Mouse (Mus musculus): ENCODE data around the gene Cnnm4. TPM values are rescaled to one million over a fixed set of nuclear protein-coding genes. Genes with fewer than 3 reads are reported as not detected.

Gene Cnnm4
- polyA plus RNA-seq, 1 experiment from 2014 or later: 11.0 TPM

DNA sequence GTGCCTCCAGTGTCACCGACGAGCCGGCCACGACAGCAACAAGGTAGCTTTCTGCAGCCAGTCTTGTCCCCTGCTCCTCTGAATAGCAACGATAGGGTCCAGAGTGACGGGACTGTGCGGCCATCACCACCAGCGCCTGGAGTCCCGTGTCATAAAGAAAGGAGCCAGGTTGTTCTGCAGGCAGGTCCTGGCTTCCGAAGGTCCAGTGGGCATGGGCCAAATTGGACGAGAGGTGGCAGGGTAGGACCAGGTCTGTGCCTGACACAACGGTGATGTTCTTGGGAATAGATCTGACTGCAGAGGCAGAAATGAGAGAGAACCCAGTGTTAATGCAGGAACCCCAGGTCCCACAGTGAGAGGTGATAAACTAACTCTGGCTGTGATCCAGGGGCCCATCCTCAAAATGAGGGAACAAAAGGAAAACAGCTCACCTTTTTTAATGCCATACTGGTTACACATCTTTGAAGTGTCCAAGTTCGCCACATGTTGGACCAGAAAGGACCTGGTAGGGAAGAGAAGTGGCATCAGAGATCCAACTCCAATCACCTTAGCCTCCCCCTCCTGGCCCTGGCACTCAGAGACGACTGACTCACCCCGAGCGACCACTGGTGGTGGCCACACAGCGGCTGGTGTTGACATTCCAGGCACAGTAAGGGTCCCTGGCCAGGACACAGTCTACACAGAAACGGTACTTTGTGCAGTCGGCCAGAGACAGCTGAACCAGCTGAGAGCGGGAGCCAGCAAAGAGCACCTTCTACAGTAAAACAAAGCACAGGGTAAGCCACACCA, 78.8 kb downstream of the Cnnm4 start:
- Histone ChIP-seq H3K27me3 (replicated peaks) (no peaks in the 10 kb centered on the region), H3K9ac (no peak overlapping the region), H3K4me2 (no peak overlapping the region), H3K27ac (no peak overlapping the region), H3K9me3 (no peaks in the 10 kb centered on the region), H3K4me3 (no peak overlapping the region), H3K4me1 (peaks cover 52% of the 10 kb centered on the region), H3K36me3 (replicated peaks) (peaks cover 49% of the 10 kb centered on the region)
- ATAC-seq (replicated peaks): no peak
- 77% methylated on average over 20 of the region's 20 CpGs for WGBS

- Histone ChIP-seq H3K27ac (no peak overlapping the region), H3K4me1 (peaks cover 46% of the 10 kb centered on the region), H3K4me2 (no peak overlapping the region), H3K9me3 (no peaks in the 10 kb centered on the region), H3K4me3 (no peak overlapping the region), H3K36me3 (replicated peaks) (peaks cover 49% of the 10 kb centered on the region), H3K27me3 (replicated peaks) (no peaks in the 10 kb centered on the region), H3K9ac (no peak overlapping the region)
- 90% methylated on average over 17 of the region's 17 CpGs for WGBS
- ATAC-seq (replicated peaks): no peak
Measured at GRCm38 (mm10) chr1:36551904-36552303, 80.5 kb downstream of the Cnnm4 start.

- no peaks in the 10 kb centered on the region for H3K9me3 ChIP-seq
- H3K36me3 ChIP-seq (replicated peaks): peaks cover 49% of the 10 kb centered on the region
- peaks cover 44% of the 10 kb centered on the region for H3K4me1 ChIP-seq
- H3K27ac ChIP-seq: no peak overlapping the region
- H3K9ac ChIP-seq: no peak overlapping the region
- ATAC-seq (replicated peaks): no peak
- H3K4me3 ChIP-seq: no peak overlapping the region
- H3K4me2 ChIP-seq: no peak overlapping the region
- H3K27me3 ChIP-seq (replicated peaks): no peaks in the 10 kb centered on the region
- 89% methylated on average over 16 of the region's 16 CpGs for WGBS
Measured at GRCm38 (mm10) chr1:36552506-36552905, 81.1 kb downstream of the Cnnm4 start.

DNA sequence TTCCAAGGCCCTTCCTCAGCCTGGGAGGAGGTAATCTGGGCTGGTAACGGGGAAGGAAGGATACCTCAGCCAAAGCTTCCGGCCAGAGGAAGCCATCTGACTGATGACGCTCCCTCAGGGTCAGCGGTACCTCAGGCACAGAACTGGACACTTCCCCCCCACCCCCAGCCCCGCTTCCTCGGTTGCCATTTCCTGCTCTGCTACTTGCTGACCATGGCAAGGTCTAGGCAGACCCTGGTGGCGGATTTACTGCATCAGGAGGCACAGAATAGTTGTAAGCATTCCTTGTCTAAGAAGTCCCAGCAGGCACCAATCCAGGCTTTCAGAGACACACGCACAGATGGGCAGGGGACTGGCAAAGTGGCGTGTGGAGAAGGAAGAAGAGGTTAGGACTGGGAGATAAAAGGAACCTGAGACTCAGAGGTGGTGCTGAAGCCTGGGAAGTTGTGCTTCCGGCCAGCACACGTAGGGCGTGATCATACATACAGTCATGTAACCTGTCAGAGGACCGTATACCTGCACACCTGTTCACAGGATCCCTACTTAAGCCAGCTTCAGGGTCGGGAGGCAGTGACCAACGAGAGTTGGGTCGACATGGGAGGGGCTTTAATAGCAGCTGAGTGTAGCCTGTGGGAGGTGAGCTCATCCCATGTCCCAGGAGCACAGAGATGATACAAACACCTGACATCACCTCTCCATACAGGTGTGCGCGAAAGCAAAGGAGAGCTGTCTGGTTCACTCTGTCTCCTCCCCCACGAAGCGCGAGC, 83.4 kb downstream of the Cnnm4 start:
- no peaks in the 10 kb centered on the region for H3K27me3 ChIP-seq (replicated peaks)
- H3K9me3 ChIP-seq: no peaks in the 10 kb centered on the region
- H3K27ac ChIP-seq: peak overlapping the region; percentile 97; the same call in 1 of the 2 replicates
- peaks cover 33% of the 10 kb centered on the region for H3K4me1 ChIP-seq
- no peak for ATAC-seq (replicated peaks)
- H3K9ac ChIP-seq: peak overlapping the region; percentile 99
- WGBS: 71% methylated on average over 21 of the region's 21 CpGs
- peak overlapping the region; percentile 96 for H3K4me2 ChIP-seq
- peak overlapping the region; percentile 94 for H3K4me3 ChIP-seq
- peaks cover 43% of the 10 kb centered on the region for H3K36me3 ChIP-seq (replicated peaks)

DNA sequence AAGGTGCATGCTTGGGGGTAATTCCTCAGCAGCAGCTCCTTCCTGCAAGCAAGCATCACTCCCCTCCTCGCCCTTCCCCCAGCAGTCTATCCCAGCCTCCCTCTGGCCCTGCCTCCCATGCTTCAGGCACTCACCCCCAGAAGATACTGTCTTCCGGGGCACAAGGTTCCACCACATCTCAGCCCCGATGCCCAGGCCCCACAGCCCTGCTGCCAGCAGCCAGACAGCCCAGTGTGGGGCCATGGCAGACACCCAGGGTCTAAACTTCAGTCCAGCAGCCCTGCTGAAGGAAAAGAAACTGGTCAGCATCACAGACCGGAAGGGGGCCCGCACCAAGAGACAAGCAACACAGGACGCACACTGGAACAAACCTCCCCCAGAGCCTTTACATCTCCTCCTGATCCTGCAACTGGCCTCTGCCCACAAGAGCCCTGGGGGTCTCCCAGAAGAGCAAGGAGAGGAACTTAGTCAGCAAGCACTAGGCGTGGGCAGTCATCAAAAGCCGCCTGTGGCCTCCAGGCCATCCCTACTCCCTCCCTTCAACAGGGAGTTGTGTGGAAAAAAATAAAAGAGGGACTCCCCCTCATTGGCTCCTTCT, 84.5 kb downstream of the Cnnm4 start:
- ATAC-seq (replicated peaks): no peak
- Histone ChIP-seq H3K4me3 (peak overlapping the region; percentile 94), H3K4me2 (peak overlapping the region; percentile 96), H3K9me3 (no peaks in the 10 kb centered on the region), H3K36me3 (replicated peaks) (peaks cover 32% of the 10 kb centered on the region), H3K27ac (peak overlapping the region; percentile 97), H3K4me1 (peaks cover 33% of the 10 kb centered on the region), H3K9ac (peak overlapping the region; percentile 99), H3K27me3 (replicated peaks) (no peaks in the 10 kb centered on the region)
- WGBS: 2% methylated on average over 8 of the region's 8 CpGs

GRCm38 (mm10) chr1:36556553-36557456, 85.4 kb downstream of the Cnnm4 start:
- H3K9ac ChIP-seq: peak overlapping the region; percentile 99
- H3K9me3 ChIP-seq: no peaks in the 10 kb centered on the region
- H3K4me1 ChIP-seq: peaks cover 33% of the 10 kb centered on the region
- peak; percentile 81 for ATAC-seq (replicated peaks)
- H3K4me3 ChIP-seq: peak overlapping the region; percentile 94
- H3K36me3 ChIP-seq (replicated peaks): peaks cover 23% of the 10 kb centered on the region
- peak overlapping the region; percentile 96 for H3K4me2 ChIP-seq
- under 1% methylated on average over 51 of the region's 52 CpGs for WGBS
- H3K27me3 ChIP-seq (replicated peaks): no peaks in the 10 kb centered on the region
- peak overlapping the region; percentile 97 for H3K27ac ChIP-seq

DNA sequence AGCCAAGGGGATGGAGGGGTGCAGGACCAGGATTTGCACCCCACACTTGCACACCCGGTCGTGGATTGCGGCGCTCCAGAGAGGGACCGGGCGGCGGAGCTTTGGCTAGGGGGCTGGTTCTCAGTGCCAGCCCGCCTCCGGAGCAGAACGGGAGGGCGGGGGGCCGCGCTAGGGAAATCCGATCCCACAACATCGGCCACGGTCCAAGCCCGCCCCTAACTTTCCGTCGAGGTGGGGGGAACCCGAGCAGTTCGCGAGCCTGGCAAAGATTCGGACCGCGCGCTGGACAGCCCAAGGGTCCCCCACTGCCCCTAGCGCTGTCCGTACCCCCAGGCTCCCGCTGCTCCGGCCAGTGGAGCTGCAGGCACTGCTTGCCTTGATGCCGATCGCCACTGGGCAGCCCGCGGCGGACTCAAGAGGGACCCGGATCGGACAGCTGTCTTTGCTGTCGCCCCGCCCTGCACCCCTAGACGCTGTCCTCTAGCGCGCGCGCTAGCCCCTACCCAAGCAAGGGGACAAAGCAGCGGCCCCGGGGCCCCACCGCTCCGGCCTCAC, 86.1 kb downstream of the Cnnm4 start:
- peak overlapping the region; percentile 97 for H3K27ac ChIP-seq
- peaks cover 16% of the 10 kb centered on the region for H3K36me3 ChIP-seq (replicated peaks)
- under 1% methylated on average over 48 of the region's 48 CpGs for WGBS
- peak overlapping the region; percentile 94 for H3K4me3 ChIP-seq
- peak overlapping the region; percentile 99 for H3K9ac ChIP-seq
- ATAC-seq (replicated peaks): peak; percentile 71
- peaks cover 33% of the 10 kb centered on the region for H3K4me1 ChIP-seq
- no peaks in the 10 kb centered on the region for H3K9me3 ChIP-seq
- no peaks in the 10 kb centered on the region for H3K27me3 ChIP-seq (replicated peaks)
- peak overlapping the region; percentile 96 for H3K4me2 ChIP-seq

Small RNA genes within 50 kb of the gene (microRNA-seq; reads per million reads assigned to microRNA genes)
- not detected for gene Gm47280

Other genes starting within 250 kb of the Cnnm4 start
- 49.4 and 51.3 TPM in 2 replicates for gene Uggt1, start 226.9 kb upstream of the Cnnm4 start, polyA plus RNA-seq (2015; fragmentation: Nextera tagmentation; extraction: Ambion mirVana)
- 1.1 and 1.4 TPM in 2 replicates for gene Neurl3, start 196.9 kb upstream of the Cnnm4 start, polyA plus RNA-seq (2015; fragmentation: Nextera tagmentation; extraction: Ambion mirVana)
- gene Arid5a, start 163.9 kb upstream of the Cnnm4 start, polyA plus RNA-seq (2015; fragmentation: Nextera tagmentation; extraction: Ambion mirVana): 3.1 and 3.4 TPM in 2 replicates
- gene Kansl3, start 102.4 kb upstream of the Cnnm4 start, polyA plus RNA-seq (2015; fragmentation: Nextera tagmentation; extraction: Ambion mirVana): 44.4 and 44.9 TPM in 2 replicates
- 2.6 TPM in 2 replicates for gene Fer1l5, start 99.3 kb upstream of the Cnnm4 start, polyA plus RNA-seq (2015; fragmentation: Nextera tagmentation; extraction: Ambion mirVana)
- gene Lman2l, start 26.3 kb upstream of the Cnnm4 start, polyA plus RNA-seq (2015; fragmentation: Nextera tagmentation; extraction: Ambion mirVana): 67.3 and 74.5 TPM in 2 replicates
- 5.2 and 5.8 TPM in 2 replicates for gene Cnnm3, start 40.2 kb downstream of the Cnnm4 start, polyA plus RNA-seq (2015; fragmentation: Nextera tagmentation; extraction: Ambion mirVana)
- gene Ankrd23, start 65.3 kb downstream of the Cnnm4 start, polyA plus RNA-seq (2015; fragmentation: Nextera tagmentation; extraction: Ambion mirVana): 19.0 and 23.5 TPM in 2 replicates
- gene Gm42417, start 67.8 kb downstream of the Cnnm4 start, polyA plus RNA-seq (2015; fragmentation: Nextera tagmentation; extraction: Ambion mirVana): 0.33 and 0.81 TPM in 2 replicates
- gene Ankrd39, start 75.8 kb downstream of the Cnnm4 start, polyA plus RNA-seq (2015; fragmentation: Nextera tagmentation; extraction: Ambion mirVana): 31.5 and 32.5 TPM in 2 replicates
- 34.3 and 37.4 TPM in 2 replicates for gene Sema4c, start 86.7 kb downstream of the Cnnm4 start, polyA plus RNA-seq (2015; fragmentation: Nextera tagmentation; extraction: Ambion mirVana)
- not detected in 2 replicates for gene Fam178b, start 211.6 kb downstream of the Cnnm4 start, polyA plus RNA-seq (2015; fragmentation: Nextera tagmentation; extraction: Ambion mirVana)
- gene Cox5b, start 219.8 kb downstream of the Cnnm4 start, polyA plus RNA-seq (2015; fragmentation: Nextera tagmentation; extraction: Ambion mirVana): 612 and 618 TPM in 2 replicates
- gene 4933424G06Rik, start 238.5 kb downstream of the Cnnm4 start, polyA plus RNA-seq (2015; fragmentation: Nextera tagmentation; extraction: Ambion mirVana): 0.84 and 1.1 TPM in 2 replicates
- gene Actr1b, start 242.8 kb downstream of the Cnnm4 start, polyA plus RNA-seq (2015; fragmentation: Nextera tagmentation; extraction: Ambion mirVana): 110 and 112 TPM in 2 replicates